Mouse (Mus musculus) retina, adult 2 months (tissue): Measurements from ENCODE around the gene Tceal3.
"Not testable (repeated sequence)": the region's sequence is repeated elsewhere in the genome, so short reads cannot be mapped to it uniquely, and the experiment has no call there.

Experiments used
- DNase-seq: peaks from one replicate; pipeline ENCODE4 v3.0.0-alpha.2; 2012; ENCODE audit warnings: low read depth, low spot score

Tceal3 gene

DNA sequence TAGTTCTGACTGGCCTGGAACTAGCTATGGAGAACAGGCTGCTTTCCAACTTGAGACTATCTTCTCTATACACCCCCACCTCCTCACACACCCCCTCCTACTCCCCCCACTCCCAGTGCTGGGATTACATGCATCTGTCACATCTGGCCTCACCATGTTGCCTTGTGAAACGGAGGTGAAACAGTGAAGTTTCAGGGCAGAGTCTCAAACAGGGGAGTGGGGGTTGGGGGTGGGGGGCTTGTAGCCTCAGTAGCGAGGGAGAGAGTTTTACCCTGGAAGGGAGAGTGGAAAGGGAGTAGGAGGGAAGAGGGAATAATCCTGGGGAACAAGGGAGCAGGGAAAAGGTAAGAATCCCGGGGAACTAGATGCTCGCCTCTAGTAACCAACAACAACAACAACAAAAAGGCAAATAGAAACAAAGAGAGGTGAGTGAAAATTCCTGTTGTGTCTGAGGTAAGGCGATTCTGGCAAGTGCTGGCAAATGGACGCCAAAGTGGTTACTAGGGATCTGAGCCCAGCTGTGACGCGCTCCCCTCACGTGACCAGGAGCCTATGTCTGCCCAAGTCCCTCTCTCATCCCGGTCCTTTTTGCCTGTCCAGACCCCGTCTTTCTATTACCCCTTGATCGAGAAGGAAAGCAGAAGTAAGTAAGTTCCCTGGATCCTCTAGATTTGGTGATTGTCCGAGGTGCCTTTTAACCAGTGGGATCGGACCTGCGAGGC is 117.0 kb downstream of the Tceal3 start, which contains the start of gene Tceal1:
Gene Tceal1 (plus strand): TSS at position 537 of the 722 bp plus-strand sequence.
- peak; percentile 38 for DNase-seq

DNA sequence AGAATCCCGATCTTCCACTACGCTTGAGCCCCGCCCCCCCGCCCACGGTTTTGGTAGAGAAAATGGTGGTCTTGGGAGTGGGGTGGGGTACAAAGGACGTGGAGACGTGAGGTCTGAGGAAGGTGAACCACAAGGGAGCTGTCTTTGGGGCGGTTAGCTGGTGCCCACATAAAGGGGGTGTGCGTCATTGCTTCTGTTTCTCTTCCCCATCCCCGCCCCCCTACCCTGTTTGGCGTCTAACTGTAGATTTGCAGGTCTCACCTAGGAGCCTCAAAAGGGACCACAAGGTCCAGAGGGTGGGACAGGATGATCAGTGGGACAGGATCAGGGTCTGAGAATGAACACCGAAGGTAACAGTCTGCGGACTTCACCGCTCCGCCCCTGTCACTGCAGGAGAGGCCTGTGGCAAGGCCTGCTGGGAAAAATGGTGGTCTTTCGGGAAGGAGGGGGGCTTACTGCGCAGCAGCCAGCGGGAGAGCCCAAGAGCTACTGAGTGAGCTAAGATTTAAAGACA is 117.6 kb downstream of the Tceal3 start:
- no peak for DNase-seq

DNA sequence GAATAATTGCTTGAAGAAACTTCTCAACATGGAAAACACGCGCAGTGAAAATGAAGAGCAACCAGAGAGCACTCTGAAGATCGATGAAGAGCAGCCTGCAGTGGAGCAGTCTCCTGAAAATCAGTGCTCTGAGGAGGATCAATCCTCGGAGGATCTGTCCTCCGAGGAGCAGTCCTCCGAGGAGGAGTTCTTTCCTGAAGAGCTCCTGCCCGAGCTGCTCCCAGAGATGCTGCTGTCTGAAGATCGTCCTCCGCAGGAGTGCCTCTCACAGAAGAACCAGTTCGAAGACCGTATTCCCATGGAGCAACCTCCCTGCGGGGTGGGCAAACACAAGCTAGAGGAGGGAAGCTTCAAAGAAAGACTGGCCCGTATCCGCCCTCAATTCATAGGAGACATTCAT is 118.1 kb downstream of the Tceal3 start:
- DNase-seq, result no peak

DNA sequence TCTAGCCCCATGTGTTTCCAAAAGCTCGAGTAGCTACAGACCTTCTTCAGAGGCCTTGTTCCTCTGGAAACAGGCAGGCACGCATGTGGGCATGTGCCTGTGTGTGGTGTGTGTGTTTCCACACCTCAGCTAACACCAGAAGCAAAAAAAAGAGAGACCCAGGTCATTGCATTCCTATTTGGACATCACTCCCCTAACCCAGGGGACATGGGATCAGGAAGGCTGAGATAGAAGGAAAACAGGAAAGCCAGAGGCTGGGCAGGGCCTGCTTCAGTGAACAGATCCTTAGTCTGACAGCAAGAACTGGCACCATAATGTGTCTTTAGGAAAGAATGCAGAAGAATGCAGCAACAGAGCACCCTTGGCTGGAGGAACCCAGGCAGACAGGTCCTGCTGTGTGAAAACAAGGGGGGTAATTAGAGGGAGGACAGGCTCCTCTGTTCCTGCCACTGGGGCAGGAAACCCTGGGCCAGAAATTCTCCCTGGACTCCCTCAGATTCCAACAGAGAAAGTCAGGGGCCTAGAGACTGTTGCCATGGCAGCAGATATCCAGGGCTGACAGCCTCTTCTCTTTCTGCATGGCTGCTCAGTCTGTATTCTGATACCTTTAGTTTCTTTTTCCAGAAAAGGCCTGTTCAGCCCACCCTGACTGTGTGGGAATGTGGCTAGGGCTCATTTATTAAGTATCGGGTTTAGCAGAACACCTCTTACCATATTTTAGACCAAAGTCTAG is 124.3 kb downstream of the Tceal3 start:
- not testable (repeated sequence) for DNase-seq
